Mouse (Mus musculus): ENCODE results near the gene Prom1. TPM values are rescaled to one million over a fixed set of nuclear protein-coding genes. Genes with fewer than 3 reads are reported as not detected.
"Not testable (repeated sequence)": the region's sequence is repeated elsewhere in the genome, so short reads cannot be mapped to it uniquely, and the experiment has no call there.

Prom1 gene
- polyA plus RNA-seq, 2 experiments = 4.1 to 11.5 TPM

GRCm38 (mm10) chr5:44127487-44127886, 25.7 kb upstream of the Prom1 start:
- ATAC-seq (ENCODE audit: insufficient read depth) (no peak), DNase-seq (ENCODE audit: low read depth in 3 of 3, low spot score in 3 of 3) (no peak)
- H3K4me1 ChIP-seq (replicated peaks; ENCODE audit: control insufficient read depth in 2 of 2, insufficient read depth in 2 of 2, low read length in 1 of 2) = no peaks in the 10 kb centered on the region
- no peaks in the 10 kb centered on the region for H3K9me3 ChIP-seq (ENCODE audit: control insufficient read depth, low read length)
- no peak overlapping the region for H3K4me3 ChIP-seq (ENCODE audit: insufficient read depth in 1 of 2, low read depth in 2 of 2, low read length in 2 of 2)
- no peak overlapping the region for H3K4me2 ChIP-seq (ENCODE audit: low read depth)
- no peak overlapping the region for H3K27ac ChIP-seq
- no peaks in the 10 kb centered on the region for H3K36me3 ChIP-seq (replicated peaks; ENCODE audit: control insufficient read depth, insufficient read depth, low read depth)
- TF ChIP-seq EP300 (IDR thresholded peaks at IDR 0.05; ENCODE audit: low read depth) (no peak), CTCF (IDR thresholded peaks at IDR 0.05; ENCODE audit: low read depth) (no peak)
- no peak overlapping the region for H3K9ac ChIP-seq (replicated peaks)
- 29% methylated on average over 4 of the region's 4 CpGs for WGBS (ENCODE audit: insufficient replicate concordance)
- H3K27me3 ChIP-seq (ENCODE audit: control insufficient read depth, insufficient read depth, low read length) = no peaks in the 10 kb centered on the region

GRCm38 (mm10) chr5:44126574-44126973, 24.7 kb upstream of the Prom1 start:
- not testable (repeated sequence) for H3K4me1 ChIP-seq (replicated peaks; ENCODE audit: control insufficient read depth in 2 of 2, insufficient read depth in 2 of 2, low read length in 1 of 2); H3K4me2 ChIP-seq (ENCODE audit: low read depth); ATAC-seq (ENCODE audit: insufficient read depth); H3K9ac ChIP-seq (replicated peaks); DNase-seq (ENCODE audit: low read depth in 3 of 3, low spot score in 3 of 3); H3K36me3 ChIP-seq (replicated peaks; ENCODE audit: control insufficient read depth, insufficient read depth, low read depth); H3K27ac ChIP-seq; H3K27me3 ChIP-seq (ENCODE audit: control insufficient read depth, insufficient read depth, low read length); H3K4me3 ChIP-seq (ENCODE audit: insufficient read depth in 1 of 2, low read depth in 2 of 2, low read length in 2 of 2); H3K9me3 ChIP-seq (ENCODE audit: control insufficient read depth, low read length)
- WGBS (ENCODE audit: insufficient replicate concordance) = 66% methylated on average over 8 of the region's 8 CpGs

GRCm38 (mm10) chr5:44121390-44121789, 19.6 kb upstream of the Prom1 start:
- 57% methylated on average over 2 of the region's 2 CpGs for WGBS (ENCODE audit: insufficient replicate concordance)

GRCm38 (mm10) chr5:44113138-44113537, 11.3 kb upstream of the Prom1 start:
- no peak overlapping the region for H3K4me3 ChIP-seq (ENCODE audit: insufficient read depth in 1 of 2, low read depth in 2 of 2, low read length in 2 of 2)
- H3K4me1 ChIP-seq (replicated peaks; ENCODE audit: control insufficient read depth in 2 of 2, insufficient read depth in 2 of 2, low read length in 1 of 2) = no peaks in the 10 kb centered on the region
- H3K27ac ChIP-seq = no peak overlapping the region
- H3K36me3 ChIP-seq (replicated peaks; ENCODE audit: control insufficient read depth, insufficient read depth, low read depth) = no peaks in the 10 kb centered on the region
- no peak overlapping the region for H3K9ac ChIP-seq (replicated peaks)
- DNase-seq (ENCODE audit: low read depth in 3 of 3, low spot score in 3 of 3) (no peak), ATAC-seq (ENCODE audit: insufficient read depth) (no peak)
- 68% methylated on average over 2 of the region's 2 CpGs for WGBS (ENCODE audit: insufficient replicate concordance)
- H3K27me3 ChIP-seq (ENCODE audit: control insufficient read depth, insufficient read depth, low read length) = no peaks in the 10 kb centered on the region
- no peak overlapping the region for H3K4me2 ChIP-seq (ENCODE audit: low read depth)
- TF ChIP-seq CTCF (IDR thresholded peaks at IDR 0.05; ENCODE audit: low read depth) = no peak
- TF ChIP-seq EP300 (IDR thresholded peaks at IDR 0.05; ENCODE audit: low read depth) = no peak
- no peaks in the 10 kb centered on the region for H3K9me3 ChIP-seq (ENCODE audit: control insufficient read depth, low read length)

More at GRCm38 (mm10) chr5:44121390-44121789, 19.6 kb upstream of the Prom1 start:
- H3K27ac ChIP-seq = no peak overlapping the region
- no peak overlapping the region for H3K9ac ChIP-seq (replicated peaks)
- H3K4me3 ChIP-seq (ENCODE audit: insufficient read depth in 1 of 2, low read depth in 2 of 2, low read length in 2 of 2) = no peak overlapping the region
- no peaks in the 10 kb centered on the region for H3K27me3 ChIP-seq (ENCODE audit: control insufficient read depth, insufficient read depth, low read length)
- no peak for DNase-seq (ENCODE audit: low read depth in 3 of 3, low spot score in 3 of 3)
- no peak for TF ChIP-seq EP300 (IDR thresholded peaks at IDR 0.05; ENCODE audit: low read depth)
- TF ChIP-seq CTCF (IDR thresholded peaks at IDR 0.05; ENCODE audit: low read depth) = no peak
- ATAC-seq (ENCODE audit: insufficient read depth) = no peak
- H3K4me2 ChIP-seq (ENCODE audit: low read depth) = no peak overlapping the region
- no peaks in the 10 kb centered on the region for H3K36me3 ChIP-seq (replicated peaks; ENCODE audit: control insufficient read depth, insufficient read depth, low read depth)
- no peaks in the 10 kb centered on the region for H3K9me3 ChIP-seq (ENCODE audit: control insufficient read depth, low read length)
- H3K4me1 ChIP-seq (replicated peaks; ENCODE audit: control insufficient read depth in 2 of 2, insufficient read depth in 2 of 2, low read length in 1 of 2) = no peaks in the 10 kb centered on the region

GRCm38 (mm10) chr5:44109121-44109520, 7.3 kb upstream of the Prom1 start:
- Histone ChIP-seq H3K9ac (replicated peaks) (no peak overlapping the region), H3K27ac (no peak overlapping the region), H3K4me3 (ENCODE audit: insufficient read depth in 1 of 2, low read depth in 2 of 2, low read length in 2 of 2) (no peak overlapping the region), H3K4me1 (replicated peaks; ENCODE audit: control insufficient read depth in 2 of 2, insufficient read depth in 2 of 2, low read length in 1 of 2) (peaks cover 0 to 2% of the 10 kb centered on the region in 2 experiments; a peak in 1 of 4 replicates), H3K27me3 (ENCODE audit: control insufficient read depth, insufficient read depth, low read length) (no peaks in the 10 kb centered on the region), H3K4me2 (ENCODE audit: low read depth) (no peak overlapping the region), H3K36me3 (replicated peaks; ENCODE audit: control insufficient read depth, insufficient read depth, low read depth) (no peaks in the 10 kb centered on the region), H3K9me3 (ENCODE audit: control insufficient read depth, low read length) (no peaks in the 10 kb centered on the region)
- DNase-seq (ENCODE audit: low read depth in 3 of 3, low spot score in 3 of 3) (no peak), ATAC-seq (ENCODE audit: insufficient read depth) (no peak)
- no peak for TF ChIP-seq EP300 (IDR thresholded peaks at IDR 0.05; ENCODE audit: low read depth)
- TF ChIP-seq CTCF (IDR thresholded peaks at IDR 0.05; ENCODE audit: low read depth) = no peak
- WGBS (ENCODE audit: insufficient replicate concordance) = 39% methylated on average over 2 of the region's 2 CpGs

All from liver, embryonic 14.5 days (tissue).